Mouse (Mus musculus): ENCODE results near the gene Supt7l. TPM values are rescaled to one million over a fixed set of nuclear protein-coding genes. Genes with fewer than 3 reads are reported as not detected.

Gene Supt7l
- polyA plus RNA-seq, 1 experiment from 2014 or later, result 29.9 TPM

- Histone ChIP-seq H3K4me3 (no peak overlapping the region), H3K4me1 (no peaks in the 10 kb centered on the region), H3K36me3 (peaks cover 44% of the 10 kb centered on the region), H3K9ac (replicated peaks) (no peak overlapping the region), H3K9me3 (no peaks in the 10 kb centered on the region), H3K4me2 (replicated peaks) (no peak overlapping the region), H3K27me3 (no peaks in the 10 kb centered on the region), H3K27ac (replicated peaks) (no peak overlapping the region)
- ATAC-seq (replicated peaks), result no peak
- 50% methylated on average over 1 of the region's 1 CpGs for WGBS
These were observed 31.8 kb upstream of the Supt7l start for GRCm38 (mm10) chr5:31559401-31559800.

DNA sequence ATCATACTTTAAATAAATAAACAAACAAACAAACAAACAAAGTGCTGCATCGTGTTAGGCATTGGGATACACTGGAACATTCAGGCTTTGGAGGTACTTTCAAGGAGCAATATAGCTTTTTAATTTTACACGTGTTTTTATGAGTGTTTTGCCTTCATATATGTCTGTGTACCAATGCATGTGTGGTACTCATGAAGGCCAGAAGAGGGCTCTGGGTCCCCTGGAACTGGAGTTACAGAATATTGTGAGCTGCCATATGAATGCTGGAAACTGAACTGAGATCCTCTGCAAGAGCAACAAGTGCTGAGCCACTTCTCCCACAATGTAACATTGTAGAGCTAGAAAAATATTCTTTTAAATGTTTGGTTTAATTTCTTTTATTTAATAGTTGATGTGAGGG lies 7.6 kb upstream of the Supt7l start:
- H3K4me1 ChIP-seq, result no peaks in the 10 kb centered on the region
- 92% methylated on average over 2 of the region's 2 CpGs for WGBS
- H3K27ac ChIP-seq (replicated peaks), result no peak overlapping the region
- no peaks in the 10 kb centered on the region for H3K9me3 ChIP-seq
- peaks cover 79% of the 10 kb centered on the region for H3K36me3 ChIP-seq
- no peak overlapping the region for H3K4me2 ChIP-seq (replicated peaks)
- no peak for ATAC-seq (replicated peaks)
- H3K9ac ChIP-seq (replicated peaks), result no peak overlapping the region
- H3K27me3 ChIP-seq, result no peaks in the 10 kb centered on the region
- H3K4me3 ChIP-seq, result no peak overlapping the region

DNA sequence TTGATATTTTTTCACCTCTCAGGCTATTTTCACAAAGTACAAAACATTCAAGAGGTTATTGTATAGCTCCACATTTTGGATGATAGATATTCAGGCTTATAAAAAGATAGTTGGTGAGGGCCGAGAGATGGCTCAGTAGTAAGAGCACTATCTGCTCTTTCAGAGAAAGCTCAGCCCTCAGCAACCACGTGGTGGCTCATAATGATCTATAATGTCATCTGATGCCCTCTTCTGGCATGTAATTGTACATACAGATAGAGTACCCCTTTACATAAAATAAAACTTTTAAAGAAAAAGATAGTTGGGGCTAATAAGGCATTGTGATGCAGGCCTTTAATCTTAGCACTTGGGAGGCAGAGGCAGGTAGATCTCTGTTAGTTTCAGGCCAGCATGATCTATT lies 953 bp upstream of the Supt7l start:
- WGBS, result 53% methylated on average over 2 of the region's 2 CpGs
- Histone ChIP-seq H3K9me3 (no peaks in the 10 kb centered on the region), H3K4me3 (no peak overlapping the region), H3K36me3 (peaks cover 43% of the 10 kb centered on the region), H3K27me3 (no peaks in the 10 kb centered on the region), H3K4me2 (replicated peaks) (peak overlapping the region; percentile 99; the same call in 1 of the 2 replicates), H3K9ac (replicated peaks) (no peak overlapping the region), H3K27ac (replicated peaks) (no peak overlapping the region), H3K4me1 (peaks cover 30% of the 10 kb centered on the region)
- ATAC-seq (replicated peaks), result no peak

- Histone ChIP-seq H3K36me3 (peaks cover 35% of the 10 kb centered on the region), H3K4me2 (replicated peaks) (peak overlapping the region; percentile 99), H3K27me3 (no peaks in the 10 kb centered on the region), H3K27ac (replicated peaks) (peak overlapping the region; percentile 87), H3K4me3 (peak overlapping the region; percentile 96), H3K4me1 (peaks cover 30% of the 10 kb centered on the region), H3K9me3 (no peaks in the 10 kb centered on the region), H3K9ac (replicated peaks) (peak overlapping the region; percentile 90)
- WGBS, result 4% methylated on average over 40 of the region's 40 CpGs
- peak; percentile 48; the same call in 1 of the 2 replicates for ATAC-seq (replicated peaks)
These were observed 408 bp downstream of the Supt7l start for GRCm38 (mm10) chr5:31527117-31527680.

- H3K9me3 ChIP-seq, result no peaks in the 10 kb centered on the region
- under 1% methylated on average over 28 of the region's 28 CpGs for whole genome bisulfite sequencing
- peaks cover 34% of the 10 kb centered on the region for H3K36me3 ChIP-seq
- H3K4me2 ChIP-seq (replicated peaks), result peak within 1 kb of the TSS; percentile 99
- peak within 1 kb of the TSS; percentile 96 for H3K4me3 ChIP-seq
- peak; percentile 88 for ATAC-seq (replicated peaks)
- H3K27me3 ChIP-seq, result no peaks in the 10 kb centered on the region
- peak within 1 kb of the TSS; percentile 90 for H3K9ac ChIP-seq (replicated peaks)
- H3K27ac ChIP-seq (replicated peaks), result peak within 1 kb of the TSS; percentile 87
- H3K4me1 ChIP-seq, result peaks cover 30% of the 10 kb centered on the region
These were observed 1.1 kb downstream of the Supt7l start, which contains the start of gene Slc4a1ap for GRCm38 (mm10) chr5:31526354-31527116. Slc4a1ap (plus strand) TSS chr5:31526995.

DNA sequence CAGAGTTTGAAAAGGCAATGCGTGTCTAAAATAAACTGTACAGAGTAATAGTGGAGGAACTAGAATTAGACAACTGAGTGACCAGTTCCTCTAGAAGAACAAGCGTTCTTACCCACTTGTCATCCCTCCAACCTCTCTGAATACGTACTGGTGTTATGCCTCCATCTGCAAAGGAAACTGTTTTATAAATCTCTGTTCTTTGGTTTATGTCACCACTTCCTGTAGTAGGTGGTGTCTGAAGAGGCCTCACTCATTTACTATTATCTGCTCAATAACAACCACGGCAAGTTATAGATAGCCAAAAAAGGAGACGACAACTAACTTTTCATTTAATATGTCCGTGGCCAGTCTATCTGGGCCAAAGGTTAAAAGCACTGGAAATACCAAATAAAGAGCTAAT lies 7.1 kb downstream of the Supt7l start:
- no peak overlapping the region for H3K4me3 ChIP-seq
- peaks cover 65% of the 10 kb centered on the region for H3K36me3 ChIP-seq
- 98% methylated on average over 6 of the region's 6 CpGs for WGBS
- H3K4me2 ChIP-seq (replicated peaks), result no peak overlapping the region
- no peak overlapping the region for H3K9ac ChIP-seq (replicated peaks)
- peaks cover 3% of the 10 kb centered on the region for H3K4me1 ChIP-seq
- no peak for ATAC-seq (replicated peaks)
- no peaks in the 10 kb centered on the region for H3K9me3 ChIP-seq
- H3K27ac ChIP-seq (replicated peaks), result no peak overlapping the region
- no peaks in the 10 kb centered on the region for H3K27me3 ChIP-seq

DNA sequence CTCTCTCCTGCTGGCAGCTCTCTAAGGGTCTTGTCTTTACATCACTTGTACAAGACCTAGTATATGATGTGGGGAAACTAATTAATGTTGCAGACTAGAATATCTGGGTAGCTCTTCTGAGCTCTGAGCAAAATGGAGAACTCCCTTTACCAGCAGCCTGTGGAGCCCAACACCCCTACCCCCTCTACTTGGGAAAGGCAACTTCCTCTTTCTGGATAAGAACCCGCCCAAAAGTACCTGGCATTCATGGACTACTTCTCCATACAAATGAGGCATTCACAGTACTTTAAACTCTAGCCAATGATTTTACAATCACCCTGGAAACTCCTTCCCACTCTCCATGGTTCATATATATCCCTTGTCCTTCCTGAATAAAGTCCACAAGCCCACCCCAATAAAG lies 15.1 kb downstream of the Supt7l start:
- Histone ChIP-seq H3K9ac (replicated peaks) (no peak overlapping the region), H3K36me3 (peaks cover 86% of the 10 kb centered on the region), H3K4me1 (no peaks in the 10 kb centered on the region), H3K27ac (replicated peaks) (no peak overlapping the region), H3K9me3 (no peaks in the 10 kb centered on the region), H3K4me2 (replicated peaks) (no peak overlapping the region), H3K27me3 (no peaks in the 10 kb centered on the region), H3K4me3 (no peak overlapping the region)
- no peak for ATAC-seq (replicated peaks)
- 88% methylated on average over 1 of the region's 1 CpGs for WGBS

- peaks cover 88% of the 10 kb centered on the region for H3K36me3 ChIP-seq
- H3K27me3 ChIP-seq, result no peaks in the 10 kb centered on the region
- H3K4me2 ChIP-seq (replicated peaks), result no peak overlapping the region
- no peaks in the 10 kb centered on the region for H3K4me1 ChIP-seq
- H3K9me3 ChIP-seq, result no peaks in the 10 kb centered on the region
- no peak overlapping the region for H3K9ac ChIP-seq (replicated peaks)
- H3K27ac ChIP-seq (replicated peaks), result no peak overlapping the region
- ATAC-seq (replicated peaks), result no peak
- WGBS, result 96% methylated on average over 10 of the region's 10 CpGs
- H3K4me3 ChIP-seq, result no peak overlapping the region
These were observed 22.8 kb downstream of the Supt7l start for GRCm38 (mm10) chr5:31504843-31505242.

GRCm38 (mm10) chr5:31494513-31495297 lies 32.9 kb downstream of the Supt7l start, which contains the start of gene Gpn1:
Gpn1 (plus strand) TSS chr5:31494741.
- H3K9me3 ChIP-seq, result no peaks in the 10 kb centered on the region
- peaks cover 30% of the 10 kb centered on the region for H3K36me3 ChIP-seq
- peak; percentile 100 for ATAC-seq (replicated peaks)
- H3K9ac ChIP-seq (replicated peaks), result peak within 1 kb of the TSS; percentile 54
- H3K27ac ChIP-seq (replicated peaks), result no peak within 1 kb of the TSS
- peak within 1 kb of the TSS; percentile 83 for H3K4me2 ChIP-seq (replicated peaks)
- H3K4me3 ChIP-seq, result peak within 1 kb of the TSS; percentile 69
- H3K4me1 ChIP-seq, result peaks cover 10% of the 10 kb centered on the region
- no peaks in the 10 kb centered on the region for H3K27me3 ChIP-seq
- WGBS, result under 1% methylated on average over 49 of the region's 49 CpGs

DNA sequence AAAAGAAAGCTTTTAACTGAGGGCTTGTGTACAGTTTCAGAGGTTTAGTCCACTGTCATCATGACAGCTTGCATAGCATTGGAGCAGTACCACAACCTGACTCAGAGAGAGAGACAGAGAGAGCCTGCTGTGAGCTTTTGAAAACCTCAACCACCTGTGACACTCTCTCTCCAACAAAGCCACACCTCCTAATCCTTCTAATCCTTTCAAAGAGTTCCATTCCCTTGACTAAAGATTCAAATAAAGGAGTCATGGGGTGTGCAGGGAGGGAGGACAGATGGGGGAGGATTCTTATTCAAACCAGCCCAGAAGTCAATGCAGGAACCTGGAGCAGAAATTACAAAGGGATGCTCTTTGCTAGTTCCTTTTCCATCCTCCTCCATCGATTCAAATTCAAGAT lies 35.6 kb downstream of the Supt7l start:
- H3K9me3 ChIP-seq, result no peaks in the 10 kb centered on the region
- peaks cover 7% of the 10 kb centered on the region; the same call in 1 of the 2 replicates for H3K36me3 ChIP-seq
- no peaks in the 10 kb centered on the region for H3K27me3 ChIP-seq
- H3K4me2 ChIP-seq (replicated peaks), result no peak overlapping the region
- peaks cover 10% of the 10 kb centered on the region for H3K4me1 ChIP-seq
- no peak overlapping the region for H3K4me3 ChIP-seq
- no peak for ATAC-seq (replicated peaks)
- H3K27ac ChIP-seq (replicated peaks), result no peak overlapping the region
- 44% methylated on average over 1 of the region's 1 CpGs for WGBS
- no peak overlapping the region for H3K9ac ChIP-seq (replicated peaks)

DNA sequence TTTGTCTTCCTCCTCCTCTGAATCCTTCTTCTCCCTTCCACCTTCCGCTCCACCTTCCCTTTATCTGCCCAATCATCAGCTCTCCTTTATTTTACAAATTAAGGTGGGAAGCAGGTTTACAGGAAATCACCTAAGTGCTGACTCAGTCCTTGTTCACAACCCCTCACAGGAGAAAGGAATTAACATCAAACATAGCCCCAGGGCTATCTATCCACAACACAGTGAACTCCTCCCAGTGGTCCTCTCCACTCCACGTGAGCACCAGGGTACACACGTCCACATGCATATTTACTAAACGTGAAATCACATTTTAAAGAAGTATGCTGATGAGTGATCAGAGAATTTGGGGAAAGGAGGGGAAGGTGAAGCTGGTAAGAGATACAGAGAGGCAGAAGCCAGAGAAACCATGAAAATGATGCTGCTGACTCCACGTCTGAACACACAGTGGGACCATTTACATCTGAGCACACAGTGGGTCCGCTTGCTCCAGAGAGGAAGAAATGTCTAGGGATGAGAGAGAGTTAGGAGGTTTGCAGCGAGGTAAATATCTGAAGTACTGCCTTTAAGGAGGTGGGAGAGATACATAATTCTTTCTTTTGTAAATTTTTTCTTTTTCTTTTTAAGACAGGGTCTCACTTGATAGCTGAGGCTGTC lies 38.4 kb downstream of the Supt7l start:
- no peak overlapping the region for H3K4me2 ChIP-seq (replicated peaks)
- ATAC-seq (replicated peaks), result no peak
- WGBS, result 76% methylated on average over 7 of the region's 7 CpGs

More for the DNA sequence above, 38.4 kb downstream of the Supt7l start:
- Histone ChIP-seq H3K27ac (replicated peaks) (no peak overlapping the region), H3K27me3 (no peaks in the 10 kb centered on the region), H3K36me3 (peaks cover 10% of the 10 kb centered on the region), H3K9me3 (no peaks in the 10 kb centered on the region), H3K4me3 (no peak overlapping the region), H3K4me1 (no peaks in the 10 kb centered on the region), H3K9ac (replicated peaks) (no peak overlapping the region)
